Mouse (Mus musculus) adrenal gland, adult 8-10 months (tissue): ENCODE measurements around the gene Gpr141. TPM values are rescaled to one million over a fixed set of nuclear protein-coding genes. Genes with fewer than 3 reads are reported as not detected.

Source experiments
- DNase-seq: peaks from one replicate; pipeline ENCODE4 v3.0.0; 2022
- total RNA-seq, 4 experiments: library from RNA; stranded (reverse); gene quantifications; 2 replicates each; pipeline ENCODE4 v1.2.4; 2022

Gene Gpr141
- total RNA-seq, 4 experiments from 2014 or later: 0.28 to 1.1 (median 0.66) TPM

DNA sequence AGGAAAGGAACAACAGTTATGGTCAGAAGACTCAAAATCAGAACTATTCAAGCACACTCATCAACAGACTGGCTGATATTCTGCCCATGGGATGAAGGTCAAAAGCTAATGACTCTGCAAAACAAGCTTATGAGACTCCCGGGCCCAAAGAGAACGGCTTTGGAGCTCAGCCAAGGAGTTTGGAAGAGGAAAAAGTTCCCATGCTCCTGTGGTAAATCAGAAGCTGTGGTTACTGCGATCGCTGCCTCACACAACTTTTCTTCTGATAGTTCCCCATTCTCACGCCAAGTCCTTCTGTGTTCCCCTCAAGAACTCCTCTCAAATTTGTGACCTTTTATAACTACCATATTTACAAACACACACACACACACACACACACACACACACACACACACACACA lies 105.1 kb downstream of the Gpr141 start:
- DNase-seq: peak; percentile 11

DNA sequence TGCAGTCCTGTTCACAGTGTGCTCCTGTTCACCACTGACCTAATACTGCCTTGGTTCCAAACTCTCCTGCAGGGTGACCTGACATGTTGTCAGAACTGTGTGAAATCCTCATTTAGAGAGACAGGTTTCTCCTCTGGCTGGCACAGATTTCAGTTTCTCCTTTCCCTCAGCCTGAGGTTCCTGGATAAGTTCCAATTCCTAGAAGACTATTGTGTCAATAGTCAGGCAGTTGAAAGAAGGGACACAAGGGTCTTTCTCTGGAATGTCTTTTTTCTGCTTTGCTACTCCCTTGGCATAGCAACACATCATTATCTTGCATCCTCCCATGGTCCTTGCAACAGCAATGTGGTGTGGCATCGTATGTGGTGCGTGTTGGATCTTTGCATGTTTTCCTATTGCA lies 106.9 kb downstream of the Gpr141 start:
- DNase-seq: no peak

DNA sequence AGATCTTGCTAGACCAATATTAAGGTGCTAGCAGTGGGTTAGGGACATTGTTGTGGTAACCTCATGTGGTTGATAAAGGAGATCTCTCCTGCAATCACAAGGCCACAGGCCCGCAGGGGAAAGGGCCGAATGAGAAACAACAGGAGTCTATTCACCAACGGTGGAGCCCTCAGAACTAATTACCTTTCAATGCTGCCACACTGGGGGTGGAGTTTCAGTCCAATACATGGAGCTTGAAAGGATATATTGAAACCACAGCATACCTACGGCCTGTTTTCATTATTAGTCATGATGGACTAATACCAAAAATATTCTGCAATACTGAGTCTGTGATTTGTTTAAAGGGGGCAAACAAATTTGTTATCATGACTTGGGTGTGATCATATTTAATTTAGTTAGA lies 120.3 kb downstream of the Gpr141 start:
- DNase-seq: no peak

DNA sequence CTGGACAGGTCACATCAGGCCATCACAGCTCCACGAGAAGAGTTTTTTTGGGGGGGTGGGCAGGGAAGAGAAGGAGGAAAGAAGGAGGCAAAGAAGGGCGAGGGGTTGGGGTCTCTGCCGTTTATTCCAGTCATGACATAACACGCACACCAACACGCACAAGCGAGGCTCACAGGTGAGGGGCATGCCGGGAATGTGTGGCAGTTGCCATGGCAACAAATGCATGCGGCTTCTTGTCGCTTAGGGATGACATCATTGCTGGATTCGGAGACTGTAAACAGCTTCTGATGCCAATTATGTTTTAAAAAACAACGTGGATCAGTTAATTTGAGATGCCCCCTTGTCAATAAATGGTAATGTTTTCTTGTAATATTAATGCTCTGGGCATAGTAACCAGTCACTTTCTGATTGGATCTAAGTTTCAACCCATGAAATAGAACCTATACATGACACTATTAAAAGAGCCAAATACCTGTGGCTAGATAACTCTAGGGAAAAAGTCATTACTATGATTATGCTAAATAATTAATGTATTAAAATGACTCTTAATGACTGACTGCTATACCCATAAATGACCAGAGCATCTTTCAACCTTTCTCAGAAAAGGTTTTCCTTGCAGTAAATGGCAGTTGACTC lies 122.5 kb downstream of the Gpr141 start:
- no peak for DNase-seq

DNA sequence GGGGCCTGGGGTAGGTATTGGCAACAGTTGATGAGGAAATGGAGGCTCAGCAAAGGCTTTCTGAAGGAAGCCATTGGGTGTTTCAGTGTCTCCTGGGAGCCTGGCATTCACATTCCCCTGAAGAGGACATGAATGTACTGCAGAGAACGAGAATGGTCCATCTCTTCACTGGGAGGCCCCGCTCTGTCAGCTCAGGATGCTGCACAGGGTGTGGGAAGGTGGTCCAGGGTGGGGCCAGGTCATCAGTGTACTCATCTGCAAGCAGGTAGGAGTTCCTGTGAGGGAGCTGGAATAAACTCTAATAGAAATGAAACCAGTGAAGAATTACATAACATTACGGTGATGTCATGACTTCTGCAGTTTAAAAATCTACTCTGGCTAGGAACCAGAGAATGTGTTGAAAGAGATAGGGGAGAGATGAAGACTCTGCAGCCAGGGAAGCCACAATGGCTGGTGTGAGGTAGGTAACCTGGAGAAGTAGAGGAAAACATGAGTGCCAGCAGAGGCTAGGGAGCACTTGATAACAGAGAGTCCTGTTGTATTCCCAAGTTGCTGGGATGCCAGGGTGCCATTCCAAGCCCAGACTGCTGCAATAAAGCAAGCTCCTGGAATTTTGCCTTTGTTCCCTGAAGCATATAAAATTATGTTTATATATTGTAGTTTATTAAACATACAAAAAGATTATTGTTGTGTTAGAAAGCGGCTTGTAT lies 123.2 kb downstream of the Gpr141 start:
- no peak for DNase-seq

Other genes starting within 250 kb of the Gpr141 start
- gene Epdr1, start 204.3 kb downstream of the Gpr141 start, total RNA-seq: 10 to 100 TPM; 17.2 to 34.9 (median 22.9) TPM
- gene Sfrp4, start 201.2 kb downstream of the Gpr141 start, total RNA-seq: 1 to 10 TPM; 2.6 to 6.4 (median 4.2) TPM
- gene Nme8, start 126.5 kb downstream of the Gpr141 start, total RNA-seq: not detected